Mouse (Mus musculus) c-Kit-positive CD71-positive TER-119-negative erythroid progenitor cells, embryonic 14.5 days (primary cell): ENCODE data around the gene Dnm2.

Experiments
- DNase-seq: peaks from one replicate; pipeline ENCODE4 v3.0.0-alpha.2; 2013; ENCODE audit warnings: low read depth

The Dnm2 gene

DNA sequence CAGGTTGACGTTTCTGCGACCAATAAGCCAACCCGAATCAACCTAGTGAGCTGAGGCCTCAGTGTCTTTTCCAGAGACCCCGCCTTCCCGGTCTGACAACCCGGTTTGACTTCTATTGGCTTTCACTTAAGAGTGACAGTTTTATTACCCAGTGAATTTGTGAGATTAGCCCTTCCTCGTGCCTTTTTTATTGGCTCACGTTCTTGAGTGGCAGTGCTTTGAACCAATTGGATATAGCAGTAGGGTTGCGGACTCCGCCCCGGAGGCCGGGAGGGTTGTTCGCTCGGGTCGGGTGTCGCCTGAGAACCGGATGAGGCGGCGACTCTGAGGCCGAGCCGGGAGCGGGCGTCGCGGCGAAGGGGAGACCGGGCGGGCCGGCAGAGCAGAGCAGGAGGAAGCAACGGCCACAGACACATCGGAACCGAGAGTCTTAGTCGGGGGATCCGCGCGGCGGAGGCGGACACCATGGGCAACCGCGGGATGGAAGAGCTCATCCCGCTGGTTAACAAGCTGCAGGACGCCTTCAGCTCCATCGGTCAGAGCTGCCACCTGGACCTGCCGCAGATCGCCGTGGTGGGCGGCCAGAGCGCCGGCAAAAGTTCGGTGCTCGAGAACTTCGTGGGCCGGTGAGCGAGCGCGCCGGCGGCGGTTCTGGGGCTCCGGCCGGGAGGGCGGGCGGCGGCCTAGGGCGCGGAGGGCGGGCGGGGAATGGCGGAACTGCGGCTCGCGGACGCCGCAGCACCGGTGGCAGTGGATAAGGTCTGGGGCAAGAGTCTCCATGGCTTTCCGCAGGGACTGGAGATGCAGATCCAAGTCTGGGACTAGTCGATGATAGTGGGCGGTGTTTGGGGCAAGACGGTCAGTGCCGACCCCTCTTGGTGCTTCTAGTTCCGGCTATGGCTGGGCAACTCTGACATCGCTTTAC, at the start of gene Dnm2:
Gene Dnm2 (plus strand): TSS at position 278 of the 925 bp plus-strand sequence.
- DNase-seq, result peak; percentile 100

DNA sequence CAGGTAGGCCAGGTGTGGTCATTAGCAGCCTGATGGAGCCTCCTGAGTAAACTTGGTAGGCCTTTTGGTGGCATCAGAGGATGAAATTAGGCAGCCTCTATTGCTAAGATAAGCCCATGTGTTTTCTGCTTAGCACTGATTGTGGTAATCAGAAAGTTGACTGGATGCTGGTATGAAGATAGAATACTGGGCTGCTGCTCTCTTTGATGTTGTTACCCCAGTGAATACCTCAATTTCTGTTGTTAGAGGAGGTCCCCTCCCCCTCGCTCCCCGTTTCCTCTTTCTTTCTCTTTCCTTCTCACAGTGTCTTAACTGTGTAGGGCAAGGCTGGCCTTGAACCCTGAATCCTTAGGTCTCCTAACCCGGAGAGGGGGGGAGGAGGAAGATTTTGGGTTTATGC, 45.5 kb upstream of the Dnm2 start:
- no peak for DNase-seq

GRCm38 (mm10) chr9:21380868-21381267, 43.8 kb upstream of the Dnm2 start:
- no peak for DNase-seq

- no peak for DNase-seq
Measured at GRCm38 (mm10) chr9:21383966-21384365, 40.7 kb upstream of the Dnm2 start.

DNA sequence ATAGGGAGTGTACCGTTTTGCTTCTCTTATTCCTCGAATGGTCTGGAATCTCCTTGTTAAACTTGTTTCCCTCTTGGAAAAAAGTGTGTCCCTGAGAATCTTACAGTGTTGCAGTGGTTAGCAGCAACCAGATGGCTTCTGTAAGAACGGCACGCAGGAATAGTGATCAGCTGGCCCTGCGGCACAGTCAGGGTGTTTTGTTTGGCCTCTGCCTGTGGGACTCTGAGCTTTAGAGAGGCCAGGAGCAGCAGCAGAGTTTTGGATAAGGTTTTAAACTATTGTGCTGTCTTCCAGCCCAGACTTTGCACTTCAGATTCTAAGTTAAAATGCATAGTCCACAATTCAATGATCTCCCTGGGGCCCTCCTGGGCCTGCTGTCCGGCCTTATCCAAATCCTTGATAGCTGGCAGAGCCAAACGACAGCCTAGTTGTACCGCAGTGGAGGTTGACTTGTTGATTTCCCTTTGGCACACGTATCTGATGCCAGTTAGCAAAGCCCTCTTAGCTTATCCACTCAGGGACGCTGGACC, 32.0 kb upstream of the Dnm2 start:
- DNase-seq, result no peak

GRCm38 (mm10) chr9:21395692-21396091, 29.0 kb upstream of the Dnm2 start:
- no peak for DNase-seq

- no peak for DNase-seq
Measured at GRCm38 (mm10) chr9:21397170-21397569, 27.5 kb upstream of the Dnm2 start.

- no peak for DNase-seq
Measured at GRCm38 (mm10) chr9:21401042-21401441, 23.7 kb upstream of the Dnm2 start.

DNA sequence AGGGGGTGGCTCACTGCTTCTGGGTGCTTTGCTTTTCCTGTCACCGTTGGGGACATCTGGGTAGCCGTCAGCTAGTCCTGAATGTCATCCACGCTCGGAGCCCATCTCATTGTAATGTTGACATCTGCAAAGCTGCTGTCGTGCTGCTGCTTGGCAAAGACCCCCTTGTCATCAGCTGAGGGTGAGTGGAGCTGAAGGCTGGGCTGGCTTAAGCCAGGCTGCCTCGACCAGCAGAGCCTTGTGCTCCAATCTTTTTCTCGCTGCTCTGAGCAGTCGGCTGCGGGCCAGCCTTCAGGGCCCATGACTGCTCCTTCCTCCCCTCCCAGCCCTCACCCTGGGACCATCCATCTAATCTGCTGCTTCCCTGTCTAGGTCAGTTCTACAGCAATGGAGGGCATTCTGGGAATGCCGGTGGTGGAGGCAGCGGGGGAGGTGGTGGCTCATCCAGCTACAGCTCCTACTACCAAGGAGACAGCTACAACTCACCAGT, 21.9 kb upstream of the Dnm2 start:
- no peak for DNase-seq

DNA sequence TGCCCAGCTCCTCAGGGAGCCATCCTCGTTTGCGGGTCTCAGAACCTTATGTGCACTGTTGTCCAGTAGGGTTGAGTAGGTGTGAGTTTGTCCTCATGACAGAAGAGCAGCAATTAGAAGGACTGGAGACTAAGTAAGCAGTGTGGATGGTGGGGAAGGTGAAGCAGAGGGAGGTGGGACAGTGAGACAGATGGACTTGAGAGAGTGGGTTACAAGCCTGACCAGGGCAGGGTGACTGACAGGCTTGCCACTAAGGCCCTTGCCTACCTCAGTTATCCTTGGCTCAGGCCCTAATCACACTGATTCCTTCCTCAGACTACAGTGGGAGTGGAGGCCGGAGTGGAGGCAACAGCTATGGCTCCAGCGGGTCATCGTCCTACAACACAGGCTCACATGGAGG, 21.0 kb upstream of the Dnm2 start:
- DNase-seq, result no peak

DNA sequence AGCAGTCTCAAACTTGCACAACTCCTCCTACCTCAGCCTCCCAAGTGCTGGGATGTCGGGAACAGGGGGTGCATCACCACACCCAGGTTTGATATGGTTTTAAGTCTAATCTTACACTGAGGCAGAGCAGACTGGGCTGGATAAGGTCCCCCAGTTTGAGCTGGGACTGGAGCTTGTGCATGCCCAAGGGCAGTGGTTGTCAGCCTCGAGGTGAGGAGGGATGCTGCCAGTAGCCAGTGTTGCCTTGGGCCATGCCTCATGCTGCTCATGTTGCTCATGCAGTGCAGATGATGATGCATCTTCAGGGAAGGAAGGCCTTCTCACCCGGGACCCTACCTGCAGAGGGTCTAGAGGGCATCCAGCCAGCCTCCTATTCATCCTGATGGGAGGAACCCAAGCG, 19.2 kb upstream of the Dnm2 start:
- DNase-seq, result no peak

DNA sequence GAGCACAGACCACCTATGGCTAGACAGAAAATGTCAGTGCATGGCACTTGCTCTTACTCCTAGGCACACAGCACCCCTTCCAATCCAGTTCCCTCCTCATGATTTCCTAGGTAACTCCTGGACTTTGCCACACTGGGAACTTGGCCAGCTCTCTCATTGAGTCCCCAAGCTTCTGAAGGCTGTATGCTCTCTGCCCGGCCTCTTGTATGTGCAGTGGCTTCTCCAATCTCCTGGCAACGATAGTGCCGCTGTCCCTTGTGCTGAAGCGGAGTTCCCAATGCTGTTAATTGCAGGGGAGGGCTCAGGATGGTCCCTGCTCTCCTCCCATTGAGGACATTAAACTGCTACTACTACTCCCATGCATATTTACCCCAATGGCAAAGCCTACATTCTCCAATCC, 16.8 kb upstream of the Dnm2 start:
- DNase-seq, result no peak

GRCm38 (mm10) chr9:21408624-21409023, 16.1 kb upstream of the Dnm2 start:
- DNase-seq, result no peak

DNA sequence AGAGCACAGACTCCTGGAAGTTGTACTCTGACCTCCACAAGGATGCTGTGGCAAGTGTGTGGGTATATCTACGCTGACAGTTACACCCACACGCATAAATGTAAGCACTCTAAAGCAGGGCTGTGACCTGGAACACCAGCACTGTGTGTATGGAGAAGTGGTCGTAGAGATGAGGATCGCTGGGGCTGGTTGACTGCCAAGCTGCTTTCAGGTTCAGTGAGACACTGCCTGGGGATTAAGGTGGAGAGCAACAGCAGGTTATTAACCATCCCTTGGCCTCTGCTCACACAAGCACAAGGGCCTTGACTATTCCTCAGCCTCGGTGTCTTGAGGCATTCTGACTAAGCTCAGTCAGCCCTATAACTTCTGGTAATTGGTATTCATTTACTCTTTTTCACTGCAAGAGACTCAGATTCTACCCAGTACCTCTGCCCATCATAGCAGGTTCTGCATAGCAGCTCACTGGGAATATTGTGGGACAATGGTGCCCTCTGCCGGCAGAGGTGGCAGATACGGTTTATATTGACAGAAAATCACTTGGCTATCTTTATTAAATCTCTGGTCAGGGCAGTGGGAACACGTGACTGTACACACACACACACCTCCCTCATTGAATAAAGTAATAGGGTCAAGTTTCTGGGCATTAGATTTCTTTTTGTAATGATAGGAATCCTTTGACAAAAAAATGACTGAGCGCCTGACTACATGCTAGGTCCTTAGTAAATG, 15.0 kb upstream of the Dnm2 start:
- peak; percentile 82 for DNase-seq

- DNase-seq, result peak; percentile 90
Measured at GRCm38 (mm10) chr9:21411669-21412550, 12.8 kb upstream of the Dnm2 start, which contains the start of gene Qtrt1. Gene Qtrt1, plus strand, starts transcription at chr9:21411837.

DNA sequence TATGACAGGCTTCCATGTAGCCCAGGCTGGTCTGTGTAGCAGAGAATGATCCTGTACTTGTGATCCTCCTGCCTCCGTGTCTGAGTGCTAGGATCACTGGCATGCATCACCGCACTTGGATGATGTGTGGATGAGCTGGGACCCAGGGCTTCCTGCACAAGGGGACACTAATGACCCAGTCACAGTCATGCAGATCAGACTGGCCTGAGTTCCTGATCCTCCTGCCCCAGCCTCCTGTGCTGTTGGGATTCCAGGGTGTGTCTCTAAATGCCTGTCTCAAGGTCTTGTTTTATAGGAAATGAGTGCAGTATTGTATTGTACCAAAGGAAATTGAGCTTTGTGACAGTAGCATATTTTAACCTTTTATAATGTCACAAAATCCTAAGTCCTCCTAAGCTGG, 6.8 kb upstream of the Dnm2 start:
- DNase-seq, result no peak

DNA sequence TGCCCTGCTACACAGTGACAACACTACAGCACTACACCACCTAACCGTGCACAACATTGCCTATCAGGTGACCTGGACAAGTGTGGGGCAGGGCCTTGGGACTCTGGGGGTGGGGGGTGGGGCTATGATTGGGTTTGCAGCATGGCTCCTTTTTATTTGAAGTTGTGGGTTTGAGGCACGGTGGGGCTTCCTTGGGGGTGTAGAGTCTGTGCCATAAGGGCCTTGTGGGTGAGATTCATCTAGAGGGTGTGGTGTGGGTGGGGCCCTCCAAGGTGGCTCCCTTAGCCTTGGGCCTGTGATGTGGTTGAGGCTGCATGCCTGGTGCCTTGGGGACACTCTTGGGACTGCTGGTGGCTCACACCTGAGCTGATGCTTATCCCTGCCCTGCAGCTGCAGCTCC, 5.1 kb upstream of the Dnm2 start:
- no peak for DNase-seq

- no peak for DNase-seq
Measured at GRCm38 (mm10) chr9:21425556-21425945, 843 bp downstream of the Dnm2 start.

GRCm38 (mm10) chr9:21426013-21426412, 1.3 kb downstream of the Dnm2 start:
- DNase-seq, result no peak

GRCm38 (mm10) chr9:21426525-21426924, 1.8 kb downstream of the Dnm2 start:
- DNase-seq, result no peak

DNA sequence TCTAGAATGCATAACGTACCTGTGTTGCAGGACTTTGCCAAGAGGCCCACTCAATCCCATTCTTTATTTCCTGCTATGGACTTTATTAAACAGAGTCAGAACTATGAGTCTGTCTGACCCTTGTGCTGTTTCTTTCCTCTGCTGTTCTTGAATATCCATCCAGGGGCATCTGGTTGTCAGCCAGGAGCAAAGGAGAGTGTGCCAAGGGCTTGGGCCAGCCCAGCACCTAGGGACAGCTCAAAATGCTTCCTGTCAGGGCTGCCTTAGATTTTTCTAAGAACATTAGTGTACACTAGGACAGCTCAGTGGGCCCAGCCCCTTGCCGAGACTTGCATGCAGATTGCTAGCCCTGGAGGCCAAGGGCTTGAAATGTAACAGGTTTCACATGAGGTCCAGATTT, 3.1 kb downstream of the Dnm2 start:
- no peak for DNase-seq

DNA sequence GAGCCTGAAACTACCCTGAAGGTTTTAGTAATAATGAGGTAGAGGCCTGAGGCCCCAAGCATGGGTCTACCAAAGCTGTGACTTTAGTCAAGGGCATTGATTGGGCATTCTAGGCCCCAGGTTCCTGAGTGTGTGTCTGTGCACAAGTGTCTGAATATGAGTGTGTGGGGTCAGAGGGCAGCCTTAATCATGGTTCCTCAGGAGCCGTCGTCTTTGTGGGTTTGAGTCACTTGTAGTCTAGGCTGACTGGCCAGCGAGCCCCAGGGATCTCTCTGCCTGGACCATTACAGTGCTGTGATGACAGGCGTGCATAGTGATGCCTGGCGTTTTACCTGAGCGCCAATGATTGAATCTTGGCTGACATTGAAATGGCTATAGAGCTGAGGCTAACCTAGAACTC, 3.5 kb downstream of the Dnm2 start:
- no peak for DNase-seq
